Mouse (Mus musculus): ENCODE results near the gene Nuak2. TPM values are rescaled to one million over a fixed set of nuclear protein-coding genes. Genes with fewer than 3 reads are reported as not detected.

Gene Nuak2
- polyA plus RNA-seq, 1 experiment from 2014 or later = 1.2 TPM

- 72% methylated on average over 8 of the region's 8 CpGs for WGBS
- Histone ChIP-seq H3K27me3 (replicated peaks; ENCODE audit: control insufficient read depth, insufficient read depth, low read length) (no peaks in the 10 kb centered on the region), H3K4me3 (ENCODE audit: low read depth, low read length) (no peak overlapping the region), H3K9ac (ENCODE audit: low read depth, low read length) (no peak overlapping the region; the same call in 1 of the 2 replicates), H3K4me2 (no peak overlapping the region), H3K4me1 (replicated peaks; ENCODE audit: control insufficient read depth, insufficient read depth, low read length) (peaks cover 95% of the 10 kb centered on the region), H3K27ac (ENCODE audit: low read depth, low read length) (0 out of 2 replicates have a peak overlapping the region, but pooled peaks have one; percentile 49), H3K36me3 (ENCODE audit: control insufficient read depth, insufficient read depth, low read length) (peaks cover 8% of the 10 kb centered on the region), H3K9me3 (ENCODE audit: control insufficient read depth, low read length) (no peaks in the 10 kb centered on the region)
- no peak for DNase-seq (ENCODE audit: low spot score)
- no peak for ATAC-seq (replicated peaks; ENCODE audit: low FRiP score)
Observed at GRCm38 (mm10) chr1:132376211-132377054, 60.5 kb downstream of the Nuak2 start.

- Histone ChIP-seq H3K9ac (ENCODE audit: low read depth, low read length) (no peak overlapping the region), H3K4me2 (no peak overlapping the region), H3K4me1 (replicated peaks; ENCODE audit: control insufficient read depth, insufficient read depth, low read length) (peaks cover 93% of the 10 kb centered on the region), H3K27ac (ENCODE audit: low read depth, low read length) (0 out of 2 replicates have a peak overlapping the region, but pooled peaks have one; percentile 49), H3K4me3 (ENCODE audit: low read depth, low read length) (no peak overlapping the region), H3K36me3 (ENCODE audit: control insufficient read depth, insufficient read depth, low read length) (peaks cover 8% of the 10 kb centered on the region), H3K9me3 (ENCODE audit: control insufficient read depth, low read length) (no peaks in the 10 kb centered on the region), H3K27me3 (replicated peaks; ENCODE audit: control insufficient read depth, insufficient read depth, low read length) (no peaks in the 10 kb centered on the region)
- DNase-seq (ENCODE audit: low spot score) (no peak), ATAC-seq (replicated peaks; ENCODE audit: low FRiP score) (no peak)
- 57% methylated on average over 7 of the region's 7 CpGs for WGBS
Observed at GRCm38 (mm10) chr1:132377055-132377365, 61.1 kb downstream of the Nuak2 start.

GRCm38 (mm10) chr1:132377811-132378210, 61.9 kb downstream of the Nuak2 start:
- Histone ChIP-seq H3K4me2 (no peak overlapping the region), H3K9ac (ENCODE audit: low read depth, low read length) (no peak overlapping the region)

GRCm38 (mm10) chr1:132380550-132381100, 64.7 kb downstream of the Nuak2 start:
- Histone ChIP-seq H3K27me3 (replicated peaks; ENCODE audit: control insufficient read depth, insufficient read depth, low read length) (no peaks in the 10 kb centered on the region), H3K4me1 (replicated peaks; ENCODE audit: control insufficient read depth, insufficient read depth, low read length) (peaks cover 84% of the 10 kb centered on the region), H3K9me3 (ENCODE audit: control insufficient read depth, low read length) (no peaks in the 10 kb centered on the region), H3K4me3 (ENCODE audit: low read depth, low read length) (no peak overlapping the region), H3K27ac (ENCODE audit: low read depth, low read length) (no peak overlapping the region), H3K36me3 (ENCODE audit: control insufficient read depth, insufficient read depth, low read length) (peaks cover 3% of the 10 kb centered on the region), H3K9ac (ENCODE audit: low read depth, low read length) (no peak overlapping the region), H3K4me2 (no peak overlapping the region)
- no peak for DNase-seq (ENCODE audit: low spot score)
- no peak for ATAC-seq (replicated peaks; ENCODE audit: low FRiP score)
- 86% methylated on average over 27 of the region's 27 CpGs for WGBS

More at GRCm38 (mm10) chr1:132377811-132378210, 61.9 kb downstream of the Nuak2 start:
- peaks cover 91% of the 10 kb centered on the region for H3K4me1 ChIP-seq (replicated peaks; ENCODE audit: control insufficient read depth, insufficient read depth, low read length)
- no peaks in the 10 kb centered on the region for H3K9me3 ChIP-seq (ENCODE audit: control insufficient read depth, low read length)
- DNase-seq (ENCODE audit: low spot score) (no peak), ATAC-seq (replicated peaks; ENCODE audit: low FRiP score) (no peak)
- H3K4me3 ChIP-seq (ENCODE audit: low read depth, low read length) = no peak overlapping the region
- no peak overlapping the region for H3K27ac ChIP-seq (ENCODE audit: low read depth, low read length)
- no peaks in the 10 kb centered on the region for H3K27me3 ChIP-seq (replicated peaks; ENCODE audit: control insufficient read depth, insufficient read depth, low read length)
- H3K36me3 ChIP-seq (ENCODE audit: control insufficient read depth, insufficient read depth, low read length) = peaks cover 6% of the 10 kb centered on the region
- WGBS = 67% methylated on average over 3 of the region's 3 CpGs

- no peaks in the 10 kb centered on the region for H3K27me3 ChIP-seq (replicated peaks; ENCODE audit: control insufficient read depth, insufficient read depth, low read length)
- H3K4me2 ChIP-seq = peak overlapping the region; percentile 56
- ATAC-seq (replicated peaks; ENCODE audit: low FRiP score) = peak; percentile 91
- H3K9ac ChIP-seq (ENCODE audit: low read depth, low read length) = peak overlapping the region; percentile 42
- DNase-seq (ENCODE audit: low spot score) = no peak
- no peaks in the 10 kb centered on the region for H3K9me3 ChIP-seq (ENCODE audit: control insufficient read depth, low read length)
- H3K27ac ChIP-seq (ENCODE audit: low read depth, low read length) = peak overlapping the region; percentile 79
- 0 out of 2 replicates have a peak overlapping the region, but pooled peaks have one; percentile 17 for H3K4me3 ChIP-seq (ENCODE audit: low read depth, low read length)
- H3K4me1 ChIP-seq (replicated peaks; ENCODE audit: control insufficient read depth, insufficient read depth, low read length) = peaks cover 82% of the 10 kb centered on the region
- peaks cover 3% of the 10 kb centered on the region for H3K36me3 ChIP-seq (ENCODE audit: control insufficient read depth, insufficient read depth, low read length)
- 45% methylated on average over 10 of the region's 10 CpGs for WGBS
Observed at GRCm38 (mm10) chr1:132381929-132382328, 66.0 kb downstream of the Nuak2 start.

Other genes with a start within 250 kb of the Nuak2 start
- 9.9 and 10.8 TPM in 2 replicates for gene Mfsd4a, start 248.1 kb upstream of the Nuak2 start, polyA plus RNA-seq (2014; fragmentation: Nextera tagmentation; extraction: Ambion mirVana)
- 4.1 and 4.4 TPM in 2 replicates for gene Cdk18, start 176.4 kb upstream of the Nuak2 start, polyA plus RNA-seq (2014; fragmentation: Nextera tagmentation; extraction: Ambion mirVana)
- gene Lemd1, start 124.7 kb upstream of the Nuak2 start, polyA plus RNA-seq (2014; fragmentation: Nextera tagmentation; extraction: Ambion mirVana) = 0.27 TPM in 1 of 2 replicates, not detected in the other
- 0.04 and 0.08 TPM in 2 replicates for gene AC124108.1, start 124.7 kb upstream of the Nuak2 start, polyA plus RNA-seq (2014; fragmentation: Nextera tagmentation; extraction: Ambion mirVana)
- gene Gm10188, start 86.4 kb upstream of the Nuak2 start, polyA plus RNA-seq (2014; fragmentation: Nextera tagmentation; extraction: Ambion mirVana) = not detected in 2 replicates
- gene Klhdc8a, start 17.5 kb upstream of the Nuak2 start, polyA plus RNA-seq (2014; fragmentation: Nextera tagmentation; extraction: Ambion mirVana) = 0.05 TPM in 1 of 2 replicates, not detected in the other
- gene Tmcc2, start 75.2 kb downstream of the Nuak2 start, polyA plus RNA-seq (2014; fragmentation: Nextera tagmentation; extraction: Ambion mirVana) = 24.6 and 28.1 TPM in 2 replicates
- 7.2 TPM in 2 replicates for gene Dstyk, start 101.4 kb downstream of the Nuak2 start, polyA plus RNA-seq (2014; fragmentation: Nextera tagmentation; extraction: Ambion mirVana)
- gene Rbbp5, start 161.2 kb downstream of the Nuak2 start, polyA plus RNA-seq (2014; fragmentation: Nextera tagmentation; extraction: Ambion mirVana) = 46.6 and 53.8 TPM in 2 replicates
- 2.5 and 3.1 TPM in 2 replicates for gene Tmem81, start 190.1 kb downstream of the Nuak2 start, polyA plus RNA-seq (2014; fragmentation: Nextera tagmentation; extraction: Ambion mirVana)
- gene Cntn2, start 227.1 kb downstream of the Nuak2 start, polyA plus RNA-seq (2014; fragmentation: Nextera tagmentation; extraction: Ambion mirVana) = 0.35 and 0.60 TPM in 2 replicates